Mouse (Mus musculus) olfactory bulb, adult 2 months (tissue): ENCODE measurements around the gene Tln1.

Experiments used
- CTCF ChIP-seq: fragments of 200-500 bp; IDR thresholded peaks from 2 replicates; pipeline ENCODE4 v1.5.1; 2012; ENCODE audit warnings: low read depth, mild to moderate bottlenecking, low read length, moderate library complexity; ENCODE audit not compliant: insufficient read depth
- POLR2A ChIP-seq: fragments of 200-500 bp; IDR thresholded peaks from 2 replicates; pipeline ENCODE4 v1.6.1; 2012; ENCODE audit warnings: mild to moderate bottlenecking, low read depth, low read length, moderate library complexity; ENCODE audit not compliant: insufficient read depth

GRCm38 (mm10) chr4:43506536-43507185 is 55.8 kb downstream of the Tln1 start, which contains the start of gene Car9:
- TF ChIP-seq CTCF (no peak), POLR2A (no peak)
